Mouse (Mus musculus): Measurements from ENCODE around the gene Myb.

GRCm38 (mm10) chr10:21200322-21200721 is 39.5 kb upstream of the Myb start:
- TF ChIP-seq CTCF (IDR thresholded peaks at IDR 0.05; ENCODE audit: borderline replicate concordance, insufficient read depth, low read depth, low read length) (no peak), POLR2A (IDR thresholded peaks at IDR 0.05; ENCODE audit: borderline replicate concordance, insufficient read depth, low read length) (no peak)
